Mouse (Mus musculus): ENCODE measurements around the gene Tfb2m.

Gene Tfb2m

GRCm38 (mm10) chr1:179559446-179560194, 13.6 kb upstream of the Tfb2m start:
- no peak for ATAC-seq (ENCODE audit: low TSS enrichment)

GRCm38 (mm10) chr1:179556921-179557320, 10.9 kb upstream of the Tfb2m start:
- ATAC-seq (ENCODE audit: low TSS enrichment), result no peak

GRCm38 (mm10) chr1:179553949-179554347, 7.9 kb upstream of the Tfb2m start:
- no peak for ATAC-seq (ENCODE audit: low TSS enrichment)

- ATAC-seq (ENCODE audit: low TSS enrichment), result no peak
Measured at GRCm38 (mm10) chr1:179553197-179553948, 7.3 kb upstream of the Tfb2m start.

- ATAC-seq (ENCODE audit: low TSS enrichment), result no peak
Measured at GRCm38 (mm10) chr1:179552751-179553150, 6.7 kb upstream of the Tfb2m start.

- ATAC-seq (ENCODE audit: low TSS enrichment), result no peak
Measured at GRCm38 (mm10) chr1:179551921-179552320, 5.9 kb upstream of the Tfb2m start.

- ATAC-seq (ENCODE audit: low TSS enrichment), result no peak
Measured at GRCm38 (mm10) chr1:179551336-179551735, 5.3 kb upstream of the Tfb2m start.

- no peak for ATAC-seq (ENCODE audit: low TSS enrichment)
Measured at GRCm38 (mm10) chr1:179548996-179549752, 3.1 kb upstream of the Tfb2m start.

GRCm38 (mm10) chr1:179548220-179548619, 2.2 kb upstream of the Tfb2m start:
- no peak for ATAC-seq (ENCODE audit: low TSS enrichment)

GRCm38 (mm10) chr1:179547176-179547575, 1.1 kb upstream of the Tfb2m start:
- no peak for ATAC-seq (ENCODE audit: low TSS enrichment)

- peak; percentile 78 for ATAC-seq (ENCODE audit: low TSS enrichment)
Measured at GRCm38 (mm10) chr1:179546551-179546917, 467 bp upstream of the Tfb2m start.

GRCm38 (mm10) chr1:179541502-179541901, 4.6 kb downstream of the Tfb2m start:
- no peak for ATAC-seq (ENCODE audit: low TSS enrichment)

- no peak for ATAC-seq (ENCODE audit: low TSS enrichment)
Measured at GRCm38 (mm10) chr1:179539887-179540286, 6.2 kb downstream of the Tfb2m start.

GRCm38 (mm10) chr1:179539054-179539453, 7.0 kb downstream of the Tfb2m start:
- no peak for ATAC-seq (ENCODE audit: low TSS enrichment)

- ATAC-seq (ENCODE audit: low TSS enrichment), result no peak
Measured at GRCm38 (mm10) chr1:179519901-179520300, 26.2 kb downstream of the Tfb2m start.

GRCm38 (mm10) chr1:179517713-179518465, 28.2 kb downstream of the Tfb2m start, which contains the start of gene Smyd3:
TSS of gene Smyd3 (minus strand) at chr1:179518041.
- ATAC-seq (ENCODE audit: low TSS enrichment), result peak; percentile 93

- peak; percentile 55 for ATAC-seq (ENCODE audit: low TSS enrichment)
Measured at GRCm38 (mm10) chr1:179516941-179517712, 28.9 kb downstream of the Tfb2m start.

GRCm38 (mm10) chr1:179511895-179512294, 34.2 kb downstream of the Tfb2m start:
- peak; percentile 82 for ATAC-seq (ENCODE audit: low TSS enrichment)

- no peak for ATAC-seq (ENCODE audit: low TSS enrichment)
Measured at GRCm38 (mm10) chr1:179510546-179511340, 35.3 kb downstream of the Tfb2m start.
